In genomic region chr1:183075121-183075822, GRCm38 (mm10) we compare ENCODE assay signal across 10 mouse cellular contexts.
A peak's percentile ranks its signal among the peaks of the same experiment; 100 is the strongest.
DNase-seq lines count a peak whose midpoint lies in the region; ATAC-seq and TF ChIP-seq lines count a peak whose summit lies in the region.
"Had no signal": no experiment of that assay in that cellular context is flagged by ENCODE, and none has a peak within 500 bp of the region (broad histone marks: within the 10 kb centered on the region; RNA-seq: fewer than 3 reads in every experiment).

No protein-coding gene starts in this region.

- H3K4me1 ChIP-seq in forebrain, embryonic 16.5 days (replicated peaks; ENCODE audit: control insufficient read depth, insufficient read depth, low read length), result peaks cover 3% of the 10 kb centered on the region; the same call in 1 of the 2 replicates
- H3K4me1 ChIP-seq in midbrain, postnatal 0 days (ENCODE audit: insufficient read depth, low read length), result no peaks in the 10 kb centered on the region

- no peaks in the 10 kb centered on the region for H3K27me3 ChIP-seq in forebrain, embryonic 16.5 days (replicated peaks; ENCODE audit: control insufficient read depth, insufficient read depth, low read length)
- H3K27me3 ChIP-seq in midbrain, postnatal 0 days (ENCODE audit: insufficient read depth, low read length), result no peaks in the 10 kb centered on the region
- H3K27me3 ChIP-seq: limb, embryonic 13.5 days had no signal

- TF ChIP-seq CTCF in layer of hippocampus, adult 2 months (conservative IDR thresholded peaks at IDR 0.05), result no peak
- no peak for TF ChIP-seq CTCF in midbrain, postnatal 0 days (IDR thresholded peaks at IDR 0.05)

- no peak overlapping the region for H3K4me2 ChIP-seq in forebrain, embryonic 16.5 days (ENCODE audit: low read length)
- no peak overlapping the region for H3K4me2 ChIP-seq in midbrain, postnatal 0 days (ENCODE audit: low read depth, low read length, poor library complexity, severe bottlenecking)
- H3K4me2 ChIP-seq: limb, embryonic 13.5 days had no signal

- no peak overlapping the region for H3K4me3 ChIP-seq in forebrain, embryonic 16.5 days (replicated peaks; ENCODE audit: low read length)
- H3K4me3 ChIP-seq in layer of hippocampus, adult 2 months, result no peak overlapping the region
- no peak overlapping the region for H3K4me3 ChIP-seq in midbrain, postnatal 0 days (ENCODE audit: low read depth, low read length)
- H3K4me3 ChIP-seq: limb, embryonic 13.5 days had no signal

- WGBS in forebrain, embryonic 16.5 days, result 59% methylated on average over 15 of the region's 15 CpGs
- 44% methylated on average over 15 of the region's 15 CpGs for WGBS in midbrain, postnatal 0 days

- peak; percentile 52 for DNase-seq in layer of hippocampus, adult 11-12 months (ENCODE audit: low spot score)
- no peak for DNase-seq in layer of hippocampus, adult 9-10 months (ENCODE audit: low spot score)
- DNase-seq in layer of hippocampus, adult 2 months (ENCODE audit: low spot score in 2 of 2), result peak; percentile 52 to 72
- DNase-seq in midbrain, postnatal 0 days (ENCODE audit: low spot score), result no peak
- DNase-seq in cerebellum, postnatal 4 days (ENCODE audit: low spot score in 2 of 2), result no peak
- no peak for DNase-seq in adrenal gland, postnatal 10 days
- DNase-seq: cerebellum, adult 8-10 months had no signal

- no peaks in the 10 kb centered on the region for H3K9me3 ChIP-seq in forebrain, embryonic 16.5 days (ENCODE audit: control insufficient read depth, low read length)
- H3K9me3 ChIP-seq in midbrain, postnatal 0 days (ENCODE audit: low read length), result no peaks in the 10 kb centered on the region

- no peak overlapping the region for H3K9ac ChIP-seq in forebrain, embryonic 16.5 days (replicated peaks; ENCODE audit: low read depth, low read length)
- H3K9ac ChIP-seq in midbrain, postnatal 0 days (replicated peaks; ENCODE audit: low read length, poor library complexity, severe bottlenecking), result no peak overlapping the region
- H3K9ac ChIP-seq: limb, embryonic 13.5 days had no signal

- peak; percentile 47; the same call in 1 of the 2 replicates for ATAC-seq in forebrain, embryonic 16.5 days
- ATAC-seq in midbrain, postnatal 0 days (ENCODE audit: low FRiP score), result no peak
- ATAC-seq in erythroid progenitor cell, adult 5-6 weeks (replicated peaks; ENCODE audit: low FRiP score, poor library complexity, severe bottlenecking), result no peak

- no peaks in the 10 kb centered on the region for H3K36me3 ChIP-seq in forebrain, embryonic 16.5 days (ENCODE audit: control insufficient read depth, insufficient read depth)
- no peaks in the 10 kb centered on the region for H3K36me3 ChIP-seq in midbrain, postnatal 0 days (ENCODE audit: insufficient read depth, low read length)
- H3K36me3 ChIP-seq: limb, embryonic 13.5 days had no signal

- H3K27ac ChIP-seq in forebrain, embryonic 16.5 days (ENCODE audit: low read length), result no peak overlapping the region
- peak overlapping the region; percentile 46; the same call in 1 of the 2 replicates for H3K27ac ChIP-seq in layer of hippocampus, adult 2 months
- H3K27ac ChIP-seq in midbrain, postnatal 0 days (ENCODE audit: low read depth, low read length), result 0 out of 2 replicates have a peak overlapping the region, but pooled peaks have one; percentile 0
- H3K27ac ChIP-seq: limb, embryonic 13.5 days had no signal

Comparison
In these comparisons a context has a peak if more than half of its experiments do, and no peak if none do; other contexts are left out.
1. DNase-seq: peak in layer of hippocampus, adult 11-12 months (single experiment) and layer of hippocampus, adult 2 months (2 of 2); none in layer of hippocampus, adult 9-10 months (single experiment), midbrain, postnatal 0 days (single experiment), cerebellum, postnatal 4 days (0 of 2) and adrenal gland, postnatal 10 days (single experiment).